Mouse (Mus musculus): ENCODE measurements at regions not wholly inside any gene's neighbourhood (a gene's known extent, or its start where the extent isn't known, plus 50 kb on each side); places are given as distances from the start of the nearest gene placed in this dataset.

GRCm38 (mm10) chr13:10741391-10741790, 380.7 kb upstream of the Chrm3 start:
- Histone ChIP-seq H3K4me1 (ENCODE audit: control insufficient read depth, insufficient read depth, low read depth, low read length) (no peaks in the 10 kb centered on the region), H3K9ac (ENCODE audit: low read depth, low read length) (no peak overlapping the region), H3K27me3 (replicated peaks; ENCODE audit: control insufficient read depth, insufficient read depth, low read length) (no peaks in the 10 kb centered on the region), H3K36me3 (ENCODE audit: control insufficient read depth, insufficient read depth, low read length) (no peaks in the 10 kb centered on the region), H3K27ac (ENCODE audit: low read depth, low read length) (no peak overlapping the region), H3K4me2 (ENCODE audit: low read length) (no peak overlapping the region), H3K4me3 (ENCODE audit: low read length) (no peak overlapping the region), H3K9me3 (ENCODE audit: control insufficient read depth, low read length) (no peaks in the 10 kb centered on the region)
- WGBS: 92% methylated on average over 2 of the region's 2 CpGs
- ATAC-seq: no peak

DNA sequence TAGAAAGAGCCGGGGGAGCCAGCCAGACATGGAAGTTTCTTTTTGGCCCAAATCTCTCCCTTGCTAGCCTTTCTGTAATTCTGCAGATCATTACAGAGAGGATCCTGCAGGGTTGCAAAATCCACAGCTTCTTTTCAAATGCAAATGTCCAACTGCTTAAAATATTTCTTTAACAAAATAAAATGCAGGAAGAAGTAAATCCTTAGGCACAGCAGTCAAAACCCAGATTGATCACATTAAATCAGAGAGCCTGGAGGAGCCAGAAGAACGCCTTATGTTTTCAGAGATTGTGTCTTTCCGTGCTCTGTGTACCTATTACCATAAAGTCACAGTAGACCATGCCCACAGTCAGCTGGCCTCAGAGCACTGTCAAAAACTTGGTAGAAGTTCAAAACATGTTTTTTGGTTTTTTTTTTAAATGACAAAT, 365.1 kb upstream of the Chrm3 start:
- H3K4me3 ChIP-seq (ENCODE audit: low read length): no peak overlapping the region
- no peak overlapping the region for H3K4me2 ChIP-seq (ENCODE audit: low read length)
- no peak overlapping the region for H3K27ac ChIP-seq (ENCODE audit: low read depth, low read length)
- no peaks in the 10 kb centered on the region for H3K4me1 ChIP-seq (ENCODE audit: control insufficient read depth, insufficient read depth, low read depth, low read length)
- no peaks in the 10 kb centered on the region for H3K27me3 ChIP-seq (replicated peaks; ENCODE audit: control insufficient read depth, insufficient read depth, low read length)
- 51% methylated on average over 3 of the region's 3 CpGs for WGBS
- no peaks in the 10 kb centered on the region for H3K36me3 ChIP-seq (ENCODE audit: control insufficient read depth, insufficient read depth, low read length)
- no peaks in the 10 kb centered on the region for H3K9me3 ChIP-seq (ENCODE audit: control insufficient read depth, low read length)
- no peak; the same call in 1 of the 2 replicates for ATAC-seq
- H3K9ac ChIP-seq (ENCODE audit: low read depth, low read length): no peak overlapping the region

DNA sequence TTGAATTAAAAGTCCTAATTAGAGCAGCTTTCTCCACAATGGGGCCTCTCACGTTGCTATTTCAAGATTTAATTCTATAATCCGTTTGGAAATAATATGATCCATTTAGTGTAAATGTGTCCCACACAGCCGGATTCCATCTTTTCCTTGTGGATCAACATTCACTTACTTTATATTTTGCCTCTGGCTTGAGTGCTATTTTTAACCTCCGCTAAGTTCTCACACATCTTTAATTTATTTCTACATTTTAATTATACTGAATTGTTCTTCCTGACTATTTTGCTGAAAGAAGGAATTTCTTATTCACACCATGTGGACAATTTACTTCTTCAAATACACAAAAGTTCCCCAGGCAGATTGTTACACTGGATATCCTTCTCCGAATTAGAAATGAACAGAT, 364.7 kb upstream of the Chrm3 start:
- Histone ChIP-seq H3K4me1 (ENCODE audit: control insufficient read depth, insufficient read depth, low read depth, low read length) (no peaks in the 10 kb centered on the region), H3K9ac (ENCODE audit: low read depth, low read length) (no peak overlapping the region), H3K9me3 (ENCODE audit: control insufficient read depth, low read length) (no peaks in the 10 kb centered on the region), H3K27ac (ENCODE audit: low read depth, low read length) (no peak overlapping the region), H3K36me3 (ENCODE audit: control insufficient read depth, insufficient read depth, low read length) (no peaks in the 10 kb centered on the region), H3K27me3 (replicated peaks; ENCODE audit: control insufficient read depth, insufficient read depth, low read length) (no peaks in the 10 kb centered on the region), H3K4me2 (ENCODE audit: low read length) (no peak overlapping the region), H3K4me3 (ENCODE audit: low read length) (no peak overlapping the region)
- ATAC-seq: no peak
- WGBS: 61% methylated on average over 5 of the region's 5 CpGs

DNA sequence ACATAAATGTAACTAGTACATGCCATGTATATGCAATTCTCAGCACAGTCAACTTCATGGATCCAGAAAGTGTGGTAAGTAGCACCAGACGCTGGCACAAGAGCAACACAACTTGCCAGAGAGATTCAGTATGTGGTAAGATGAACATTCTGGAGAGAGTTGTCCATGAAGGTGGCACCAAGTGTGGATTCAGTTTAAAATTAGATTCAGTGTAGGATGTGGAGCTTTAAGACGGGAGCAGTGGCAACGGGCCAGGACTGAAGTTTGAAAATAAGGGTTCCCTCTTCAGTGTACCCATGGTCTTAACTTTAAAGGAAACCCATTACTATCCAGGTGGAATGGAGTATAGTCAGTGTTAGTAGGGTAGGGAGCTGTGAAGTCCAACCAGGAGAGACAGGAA, 360.0 kb upstream of the Chrm3 start:
- H3K27ac ChIP-seq (ENCODE audit: low read depth, low read length): no peak overlapping the region
- H3K4me1 ChIP-seq (ENCODE audit: control insufficient read depth, insufficient read depth, low read depth, low read length): no peaks in the 10 kb centered on the region
- H3K9me3 ChIP-seq (ENCODE audit: control insufficient read depth, low read length): no peaks in the 10 kb centered on the region
- 94% methylated on average over 3 of the region's 3 CpGs for WGBS
- no peaks in the 10 kb centered on the region for H3K27me3 ChIP-seq (replicated peaks; ENCODE audit: control insufficient read depth, insufficient read depth, low read length)
- no peak for ATAC-seq
- H3K9ac ChIP-seq (ENCODE audit: low read depth, low read length): no peak overlapping the region
- H3K36me3 ChIP-seq (ENCODE audit: control insufficient read depth, insufficient read depth, low read length): no peaks in the 10 kb centered on the region
- H3K4me3 ChIP-seq (ENCODE audit: low read length): no peak overlapping the region
- H3K4me2 ChIP-seq (ENCODE audit: low read length): no peak overlapping the region

GRCm38 (mm10) chr13:10711451-10711850, 350.8 kb upstream of the Chrm3 start:
- no peak overlapping the region for H3K27ac ChIP-seq (ENCODE audit: low read depth, low read length)
- 80% methylated on average over 5 of the region's 5 CpGs for WGBS
- no peaks in the 10 kb centered on the region for H3K9me3 ChIP-seq (ENCODE audit: control insufficient read depth, low read length)
- ATAC-seq: no peak
- no peak overlapping the region for H3K4me2 ChIP-seq (ENCODE audit: low read length)
- no peak overlapping the region for H3K9ac ChIP-seq (ENCODE audit: low read depth, low read length)
- H3K36me3 ChIP-seq (ENCODE audit: control insufficient read depth, insufficient read depth, low read length): no peaks in the 10 kb centered on the region
- H3K27me3 ChIP-seq (replicated peaks; ENCODE audit: control insufficient read depth, insufficient read depth, low read length): no peaks in the 10 kb centered on the region
- H3K4me3 ChIP-seq (ENCODE audit: low read length): no peak overlapping the region
- no peaks in the 10 kb centered on the region for H3K4me1 ChIP-seq (ENCODE audit: control insufficient read depth, insufficient read depth, low read depth, low read length)

GRCm38 (mm10) chr13:10710909-10711308, 350.3 kb upstream of the Chrm3 start:
- ATAC-seq: no peak
- H3K9ac ChIP-seq (ENCODE audit: low read depth, low read length): no peak overlapping the region
- H3K27me3 ChIP-seq (replicated peaks; ENCODE audit: control insufficient read depth, insufficient read depth, low read length): no peaks in the 10 kb centered on the region
- H3K36me3 ChIP-seq (ENCODE audit: control insufficient read depth, insufficient read depth, low read length): no peaks in the 10 kb centered on the region
- no peak overlapping the region for H3K4me3 ChIP-seq (ENCODE audit: low read length)
- no peak overlapping the region for H3K4me2 ChIP-seq (ENCODE audit: low read length)
- no peaks in the 10 kb centered on the region for H3K9me3 ChIP-seq (ENCODE audit: control insufficient read depth, low read length)
- WGBS: 73% methylated on average over 4 of the region's 4 CpGs
- no peak overlapping the region for H3K27ac ChIP-seq (ENCODE audit: low read depth, low read length)
- H3K4me1 ChIP-seq (ENCODE audit: control insufficient read depth, insufficient read depth, low read depth, low read length): no peaks in the 10 kb centered on the region

DNA sequence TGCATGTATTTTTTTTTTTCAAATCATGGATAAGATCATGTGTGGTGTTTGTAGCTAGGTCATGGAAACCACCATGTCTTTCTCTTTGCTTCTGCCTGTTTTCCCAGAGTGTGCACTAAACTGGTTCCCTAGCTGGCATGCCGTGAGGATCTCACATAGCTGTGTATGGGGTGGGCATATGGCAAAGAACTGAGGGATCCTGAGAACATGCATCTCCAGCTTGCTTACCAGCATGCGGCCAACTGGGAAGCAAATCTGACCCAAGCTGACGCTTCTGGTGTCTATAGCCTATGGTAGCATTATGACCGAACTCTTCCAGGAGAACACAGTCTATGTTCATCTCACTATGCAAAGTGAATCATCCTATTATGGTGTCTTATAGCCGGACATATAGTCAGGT, 336.5 kb upstream of the Chrm3 start:
- Histone ChIP-seq H3K4me1 (ENCODE audit: control insufficient read depth, insufficient read depth, low read depth, low read length) (no peaks in the 10 kb centered on the region), H3K9me3 (ENCODE audit: control insufficient read depth, low read length) (no peaks in the 10 kb centered on the region), H3K4me3 (ENCODE audit: low read length) (no peak overlapping the region), H3K27ac (ENCODE audit: low read depth, low read length) (no peak overlapping the region), H3K27me3 (replicated peaks; ENCODE audit: control insufficient read depth, insufficient read depth, low read length) (no peaks in the 10 kb centered on the region), H3K4me2 (ENCODE audit: low read length) (no peak overlapping the region), H3K36me3 (ENCODE audit: control insufficient read depth, insufficient read depth, low read length) (no peaks in the 10 kb centered on the region), H3K9ac (ENCODE audit: low read depth, low read length) (no peak overlapping the region)
- ATAC-seq: no peak
- WGBS: 93% methylated on average over 5 of the region's 5 CpGs

GRCm38 (mm10) chr13:10696181-10696977, 335.7 kb upstream of the Chrm3 start:
- H3K27ac ChIP-seq (ENCODE audit: low read depth, low read length): no peak overlapping the region
- H3K27me3 ChIP-seq (replicated peaks; ENCODE audit: control insufficient read depth, insufficient read depth, low read length): no peaks in the 10 kb centered on the region
- ATAC-seq: no peak
- WGBS: 81% methylated on average over 1 of the region's 1 CpGs
- no peaks in the 10 kb centered on the region for H3K36me3 ChIP-seq (ENCODE audit: control insufficient read depth, insufficient read depth, low read length)
- H3K4me1 ChIP-seq (ENCODE audit: control insufficient read depth, insufficient read depth, low read depth, low read length): no peaks in the 10 kb centered on the region
- no peak overlapping the region for H3K4me2 ChIP-seq (ENCODE audit: low read length)
- H3K9ac ChIP-seq (ENCODE audit: low read depth, low read length): no peak overlapping the region
- H3K4me3 ChIP-seq (ENCODE audit: low read length): no peak overlapping the region
- no peaks in the 10 kb centered on the region for H3K9me3 ChIP-seq (ENCODE audit: control insufficient read depth, low read length)

DNA sequence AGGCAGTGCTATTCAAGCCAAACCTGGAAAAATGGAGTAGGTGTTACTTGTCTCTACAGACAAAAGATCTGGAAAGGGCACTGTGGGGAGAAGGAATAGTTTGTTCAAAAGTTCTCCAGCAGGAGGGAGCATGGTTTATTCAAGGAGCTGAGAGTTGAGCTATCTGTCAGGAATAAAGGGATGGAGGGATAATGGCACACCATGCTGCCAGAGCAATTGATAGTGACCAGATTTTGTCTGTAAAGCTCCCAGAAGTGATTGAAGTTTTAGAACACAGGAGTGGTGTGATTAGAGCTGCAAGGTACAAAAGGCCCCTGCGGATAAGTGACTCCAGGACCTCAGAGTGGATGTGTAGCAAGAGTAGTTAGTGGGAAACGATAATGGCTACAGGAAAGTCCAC, 330.7 kb upstream of the Chrm3 start:
- H3K9me3 ChIP-seq (ENCODE audit: control insufficient read depth, low read length): no peaks in the 10 kb centered on the region
- H3K4me1 ChIP-seq (ENCODE audit: control insufficient read depth, insufficient read depth, low read depth, low read length): no peaks in the 10 kb centered on the region
- H3K36me3 ChIP-seq (ENCODE audit: control insufficient read depth, insufficient read depth, low read length): no peaks in the 10 kb centered on the region
- no peak overlapping the region for H3K4me3 ChIP-seq (ENCODE audit: low read length)
- H3K4me2 ChIP-seq (ENCODE audit: low read length): no peak overlapping the region
- no peak overlapping the region for H3K27ac ChIP-seq (ENCODE audit: low read depth, low read length)
- 27% methylated on average over 2 of the region's 2 CpGs for WGBS
- H3K27me3 ChIP-seq (replicated peaks; ENCODE audit: control insufficient read depth, insufficient read depth, low read length): no peaks in the 10 kb centered on the region
- ATAC-seq: no peak
- no peak overlapping the region for H3K9ac ChIP-seq (ENCODE audit: low read depth, low read length)

All from hindbrain, embryonic 16.5 days (tissue).